Mouse (Mus musculus): ENCODE results near the gene Nphp4. TPM values are rescaled to one million over a fixed set of nuclear protein-coding genes. Genes with fewer than 3 reads are reported as not detected.

Gene Nphp4
- total RNA-seq (2021), result under 1 TPM; 0.67 to 0.94 TPM
- long read RNA-seq, experiment 1, partial matches to known transcripts, result 1 of 1 reads
- long read RNA-seq, experiment 1, other reads (novel, unspliced or antisense), result 0 of 1 reads
- long read RNA-seq, experiment 2, result 0 reads

GRCm38 (mm10) chr4:152476427-152477023 lies at the start of gene Nphp4:
Gene Nphp4, plus strand, starts transcription at chr4:152476706.
- no peak for DNase-seq

GRCm38 (mm10) chr4:152428259-152428658 lies 48.2 kb upstream of the Nphp4 start:
- no peak for DNase-seq

- DNase-seq, result no peak
Observed at GRCm38 (mm10) chr4:152432308-152432707, 44.2 kb upstream of the Nphp4 start.

- DNase-seq, result peak; percentile 60
Observed at GRCm38 (mm10) chr4:152434836-152435235, 41.7 kb upstream of the Nphp4 start.

- peak; percentile 41 for DNase-seq
Observed at GRCm38 (mm10) chr4:152435255-152435654, 41.3 kb upstream of the Nphp4 start.

- no peak for DNase-seq
Observed at GRCm38 (mm10) chr4:152440882-152441281, 35.6 kb upstream of the Nphp4 start.

GRCm38 (mm10) chr4:152441536-152441935 lies 35.0 kb upstream of the Nphp4 start:
- DNase-seq, result no peak

- peak; percentile 32 for DNase-seq
Observed at GRCm38 (mm10) chr4:152446178-152446577, 30.3 kb upstream of the Nphp4 start.

- DNase-seq, result no peak
Observed at GRCm38 (mm10) chr4:152447731-152448665, 28.5 kb upstream of the Nphp4 start.

GRCm38 (mm10) chr4:152448666-152449018 lies 27.9 kb upstream of the Nphp4 start:
- DNase-seq, result peak; percentile 39

- DNase-seq, result no peak
Observed at GRCm38 (mm10) chr4:152451371-152451770, 25.1 kb upstream of the Nphp4 start.

GRCm38 (mm10) chr4:152453079-152453478 lies 23.4 kb upstream of the Nphp4 start:
- no peak for DNase-seq

- no peak for DNase-seq
Observed at GRCm38 (mm10) chr4:152454153-152454552, 22.4 kb upstream of the Nphp4 start.

- DNase-seq, result no peak
Observed at GRCm38 (mm10) chr4:152456609-152457008, 19.9 kb upstream of the Nphp4 start.

- no peak for DNase-seq
Observed at GRCm38 (mm10) chr4:152457673-152458072, 18.8 kb upstream of the Nphp4 start.

- DNase-seq, result no peak
Observed at GRCm38 (mm10) chr4:152462516-152462915, 14.0 kb upstream of the Nphp4 start.

GRCm38 (mm10) chr4:152463147-152463546 lies 13.4 kb upstream of the Nphp4 start:
- DNase-seq, result peak; percentile 82

- no peak for DNase-seq
Observed at GRCm38 (mm10) chr4:152465116-152465515, 11.4 kb upstream of the Nphp4 start.

GRCm38 (mm10) chr4:152466601-152467000 lies 9.9 kb upstream of the Nphp4 start:
- peak; percentile 42 for DNase-seq

GRCm38 (mm10) chr4:152467951-152468350 lies 8.6 kb upstream of the Nphp4 start:
- DNase-seq, result peak; percentile 15

GRCm38 (mm10) chr4:152475941-152476340 lies 565 bp upstream of the Nphp4 start:
- DNase-seq, result no peak

- no peak for DNase-seq
Observed at GRCm38 (mm10) chr4:152477106-152477465, 580 bp downstream of the Nphp4 start.

GRCm38 (mm10) chr4:152477466-152478223 lies 1.1 kb downstream of the Nphp4 start, which contains the start of gene Kcnab2:
Gene Kcnab2, minus strand, starts transcription at chr4:152477871.
- DNase-seq, result peak; percentile 98

Measured in gastrocnemius, postnatal 25 days (tissue).